Mouse (Mus musculus): ENCODE measurements at regions not wholly inside any gene's neighbourhood (a gene's known extent, or its start where the extent isn't known, plus 50 kb on each side); places are given as distances from the start of the nearest gene placed in this dataset.

DNA sequence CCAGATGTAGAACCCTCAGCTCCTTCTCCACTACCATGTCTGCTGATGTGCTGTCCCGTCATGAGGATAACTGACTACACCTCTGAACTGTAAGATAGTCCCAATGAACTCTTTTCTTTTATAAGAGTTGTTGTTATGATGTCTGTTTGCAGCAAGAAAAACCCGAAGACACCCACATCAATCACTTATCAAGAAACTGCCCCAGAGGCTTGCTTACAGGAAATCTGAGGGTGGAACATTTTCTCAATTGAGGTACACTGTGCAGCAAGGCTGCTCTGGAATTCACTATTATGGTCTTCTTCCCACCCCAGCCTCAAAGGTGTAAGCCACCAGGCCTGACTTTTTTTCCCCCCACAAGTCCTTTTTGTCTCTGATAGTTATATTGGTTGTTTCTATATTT is 125.8 kb downstream of the Nab1 start:
- WGBS, result 85% methylated on average over 2 of the region's 2 CpGs
- no peak overlapping the region for H3K4me3 ChIP-seq (ENCODE audit: low read depth, low read length)
- H3K27ac ChIP-seq (replicated peaks), result no peak overlapping the region
- no peaks in the 10 kb centered on the region for H3K4me1 ChIP-seq (replicated peaks; ENCODE audit: control insufficient read depth, insufficient read depth)
- no peak overlapping the region for H3K9ac ChIP-seq (ENCODE audit: low read length)
- TF ChIP-seq EP300 (optimal IDR thresholded peaks at IDR 0.05), result no peak
- TF ChIP-seq CTCF (IDR thresholded peaks at IDR 0.05; ENCODE audit: low read depth), result no peak
- H3K36me3 ChIP-seq (ENCODE audit: control insufficient read depth, insufficient read depth, low read length), result no peaks in the 10 kb centered on the region
- H3K4me2 ChIP-seq (replicated peaks; ENCODE audit: low read depth), result no peak overlapping the region
- H3K9me3 ChIP-seq (ENCODE audit: control insufficient read depth, low read length), result no peaks in the 10 kb centered on the region
- DNase-seq (ENCODE audit: low spot score), result no peak
- no peaks in the 10 kb centered on the region for H3K27me3 ChIP-seq (ENCODE audit: control insufficient read depth, insufficient read depth, low read length)
- no peak for ATAC-seq (ENCODE audit: low FRiP score, low TSS enrichment)

DNA sequence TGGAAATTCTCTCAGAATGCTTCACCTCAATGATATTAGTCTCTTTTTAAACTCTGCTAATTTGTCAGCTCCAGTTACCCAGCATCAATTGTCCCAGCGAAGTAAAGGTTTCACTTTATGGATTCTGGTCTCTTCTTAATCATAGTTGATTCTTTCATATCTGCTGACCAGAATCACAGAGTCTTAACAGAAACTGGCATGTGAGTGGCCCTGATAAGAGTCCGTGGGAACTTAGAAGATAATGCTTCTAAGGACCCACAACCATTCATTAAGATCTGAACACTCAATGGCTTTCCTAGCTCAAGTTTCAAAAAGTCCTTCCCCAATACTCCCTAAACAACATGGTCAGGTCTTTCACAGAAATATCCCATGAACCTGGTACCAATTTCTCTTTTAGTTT is 126.7 kb downstream of the Nab1 start:
- DNase-seq (ENCODE audit: low spot score), result no peak
- H3K4me2 ChIP-seq (replicated peaks; ENCODE audit: low read depth), result no peak overlapping the region
- no peak for ATAC-seq (ENCODE audit: low FRiP score, low TSS enrichment)
- no peak overlapping the region for H3K9ac ChIP-seq (ENCODE audit: low read length)
- H3K27me3 ChIP-seq (ENCODE audit: control insufficient read depth, insufficient read depth, low read length), result no peaks in the 10 kb centered on the region
- WGBS, result 80% methylated on average over 2 of the region's 2 CpGs
- H3K4me3 ChIP-seq (ENCODE audit: low read depth, low read length), result no peak overlapping the region
- H3K27ac ChIP-seq (replicated peaks), result no peak overlapping the region
- H3K9me3 ChIP-seq (ENCODE audit: control insufficient read depth, low read length), result no peaks in the 10 kb centered on the region
- TF ChIP-seq CTCF (IDR thresholded peaks at IDR 0.05; ENCODE audit: low read depth) (no peak), EP300 (optimal IDR thresholded peaks at IDR 0.05) (no peak)
- H3K4me1 ChIP-seq (replicated peaks; ENCODE audit: control insufficient read depth, insufficient read depth), result no peaks in the 10 kb centered on the region
- H3K36me3 ChIP-seq (ENCODE audit: control insufficient read depth, insufficient read depth, low read length), result no peaks in the 10 kb centered on the region

DNA sequence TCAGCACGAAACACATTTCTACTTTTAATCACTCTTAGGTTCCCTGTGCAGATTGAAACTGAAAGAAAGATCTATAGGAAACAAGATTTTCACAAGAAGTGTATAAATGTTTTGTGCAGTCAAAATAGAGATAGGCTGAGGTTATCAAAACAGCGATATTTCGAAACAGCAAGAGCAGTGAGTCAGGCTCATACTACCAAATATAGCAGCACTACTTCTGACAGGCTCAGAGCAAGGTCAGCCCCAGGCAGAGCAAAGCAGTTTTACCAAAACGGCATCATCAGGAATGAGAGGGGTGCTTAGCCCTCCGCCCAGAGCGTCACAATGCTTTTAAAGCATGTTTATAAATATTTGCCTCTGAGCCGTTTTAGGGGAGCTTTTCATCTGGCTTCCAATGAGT is 133.4 kb upstream of the Gls start:
- Histone ChIP-seq H3K9me3 (ENCODE audit: control insufficient read depth, low read length) (no peaks in the 10 kb centered on the region), H3K4me3 (ENCODE audit: low read depth, low read length) (no peak overlapping the region), H3K4me2 (replicated peaks; ENCODE audit: low read depth) (no peak overlapping the region), H3K27ac (replicated peaks) (no peak overlapping the region), H3K36me3 (ENCODE audit: control insufficient read depth, insufficient read depth, low read length) (no peaks in the 10 kb centered on the region), H3K9ac (ENCODE audit: low read length) (no peak overlapping the region), H3K27me3 (ENCODE audit: control insufficient read depth, insufficient read depth, low read length) (no peaks in the 10 kb centered on the region), H3K4me1 (replicated peaks; ENCODE audit: control insufficient read depth, insufficient read depth) (no peaks in the 10 kb centered on the region)
- TF ChIP-seq CTCF (IDR thresholded peaks at IDR 0.05; ENCODE audit: low read depth) (no peak), EP300 (optimal IDR thresholded peaks at IDR 0.05) (no peak)
- 40% methylated on average over 7 of the region's 7 CpGs for WGBS
- DNase-seq (ENCODE audit: low spot score), result no peak
- no peak for ATAC-seq (ENCODE audit: low FRiP score, low TSS enrichment)

DNA sequence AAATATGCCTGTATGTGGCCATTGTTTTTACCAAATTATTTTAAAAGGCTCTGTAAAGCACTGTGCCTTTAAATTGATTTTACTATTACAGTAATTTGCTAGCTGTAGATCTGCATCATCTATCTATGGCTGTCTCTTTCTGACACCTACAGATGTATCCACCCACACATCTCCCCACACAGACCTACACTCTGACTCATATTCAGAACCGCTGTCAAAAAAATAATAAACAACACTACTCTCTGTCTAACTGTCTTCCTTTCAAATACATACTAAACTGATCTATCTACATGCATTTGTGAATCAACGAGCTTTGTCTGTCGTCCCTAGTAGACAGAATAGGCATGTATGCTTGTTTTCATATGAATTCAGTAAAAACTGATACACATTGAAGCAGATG is 130.6 kb upstream of the Gls start:
- no peak for ATAC-seq (ENCODE audit: low FRiP score, low TSS enrichment)
- no peaks in the 10 kb centered on the region for H3K27me3 ChIP-seq (ENCODE audit: control insufficient read depth, insufficient read depth, low read length)
- H3K4me2 ChIP-seq (replicated peaks; ENCODE audit: low read depth), result no peak overlapping the region
- TF ChIP-seq CTCF (IDR thresholded peaks at IDR 0.05; ENCODE audit: low read depth) (no peak), EP300 (optimal IDR thresholded peaks at IDR 0.05) (no peak)
- no peak overlapping the region for H3K9ac ChIP-seq (ENCODE audit: low read length)
- 78% methylated on average over 3 of the region's 3 CpGs for WGBS
- no peaks in the 10 kb centered on the region for H3K4me1 ChIP-seq (replicated peaks; ENCODE audit: control insufficient read depth, insufficient read depth)
- H3K36me3 ChIP-seq (ENCODE audit: control insufficient read depth, insufficient read depth, low read length), result no peaks in the 10 kb centered on the region
- DNase-seq (ENCODE audit: low spot score), result no peak
- no peak overlapping the region for H3K4me3 ChIP-seq (ENCODE audit: low read depth, low read length)
- no peak overlapping the region for H3K27ac ChIP-seq (replicated peaks)
- H3K9me3 ChIP-seq (ENCODE audit: control insufficient read depth, low read length), result no peaks in the 10 kb centered on the region

DNA sequence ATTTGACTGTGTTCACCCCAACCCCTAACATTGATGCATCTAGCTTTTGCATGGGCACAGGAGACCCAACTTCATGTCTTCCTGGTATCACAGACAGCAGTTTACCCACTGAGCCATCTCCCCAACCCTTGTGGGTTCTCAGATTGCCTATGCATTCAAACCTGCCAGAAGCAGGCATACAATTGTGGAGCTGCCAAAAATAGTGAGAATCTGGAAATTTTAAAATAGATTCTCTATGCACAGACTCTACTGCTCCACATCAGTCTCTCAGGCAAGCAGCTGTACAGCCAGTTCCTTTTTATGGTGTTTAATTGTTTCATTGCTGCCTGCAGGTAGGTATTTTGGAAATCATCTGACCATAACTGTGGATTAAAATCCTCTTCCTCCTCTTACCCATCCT is 129.9 kb upstream of the Gls start:
- DNase-seq (ENCODE audit: low spot score), result no peak
- H3K27me3 ChIP-seq (ENCODE audit: control insufficient read depth, insufficient read depth, low read length), result no peaks in the 10 kb centered on the region
- H3K9me3 ChIP-seq (ENCODE audit: control insufficient read depth, low read length), result no peaks in the 10 kb centered on the region
- H3K4me2 ChIP-seq (replicated peaks; ENCODE audit: low read depth), result no peak overlapping the region
- H3K9ac ChIP-seq (ENCODE audit: low read length), result no peak overlapping the region
- no peak for TF ChIP-seq EP300 (optimal IDR thresholded peaks at IDR 0.05)
- no peak for TF ChIP-seq CTCF (IDR thresholded peaks at IDR 0.05; ENCODE audit: low read depth)
- no peak for ATAC-seq (ENCODE audit: low FRiP score, low TSS enrichment)
- no peak overlapping the region for H3K4me3 ChIP-seq (ENCODE audit: low read depth, low read length)
- H3K27ac ChIP-seq (replicated peaks), result no peak overlapping the region
- H3K36me3 ChIP-seq (ENCODE audit: control insufficient read depth, insufficient read depth, low read length), result no peaks in the 10 kb centered on the region
- H3K4me1 ChIP-seq (replicated peaks; ENCODE audit: control insufficient read depth, insufficient read depth), result no peaks in the 10 kb centered on the region

DNA sequence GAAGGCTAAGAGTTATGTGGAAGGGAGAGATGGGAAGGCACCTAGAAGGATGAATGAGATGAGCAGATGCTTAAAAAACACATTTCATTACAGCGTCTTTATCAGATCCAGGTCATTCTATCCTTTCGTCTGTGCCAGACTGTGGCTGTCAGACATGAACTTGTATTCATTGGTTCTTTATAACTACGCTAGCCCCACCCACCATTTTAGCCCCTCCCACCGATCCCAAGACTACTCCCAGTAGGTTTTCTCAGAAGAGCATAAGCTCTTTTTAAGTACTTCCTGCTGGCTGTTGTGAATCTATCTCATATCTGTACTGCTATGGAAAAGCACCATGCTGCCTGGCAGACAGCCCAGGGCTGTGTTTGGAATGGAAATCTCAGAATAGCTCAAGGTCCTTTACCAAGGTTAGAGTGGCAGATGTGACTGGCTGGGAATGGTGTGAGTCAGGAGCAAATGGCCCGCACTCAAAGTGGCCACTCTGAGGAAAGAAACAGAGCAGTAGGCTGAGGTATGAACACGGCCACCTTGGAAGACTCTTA is 121.1 kb upstream of the Gls start:
- DNase-seq (ENCODE audit: low spot score) (peak; percentile 50), ATAC-seq (ENCODE audit: low FRiP score, low TSS enrichment) (peak; percentile 74)

More for the DNA sequence above, 121.1 kb upstream of the Gls start:
- no peak overlapping the region for H3K27ac ChIP-seq (replicated peaks)
- no peaks in the 10 kb centered on the region for H3K27me3 ChIP-seq (ENCODE audit: control insufficient read depth, insufficient read depth, low read length)
- no peaks in the 10 kb centered on the region for H3K9me3 ChIP-seq (ENCODE audit: control insufficient read depth, low read length)
- H3K4me2 ChIP-seq (replicated peaks; ENCODE audit: low read depth), result no peak overlapping the region
- H3K4me3 ChIP-seq (ENCODE audit: low read depth, low read length), result no peak overlapping the region
- H3K36me3 ChIP-seq (ENCODE audit: control insufficient read depth, insufficient read depth, low read length), result no peaks in the 10 kb centered on the region
- 73% methylated on average over 6 of the region's 6 CpGs for WGBS
- TF ChIP-seq EP300 (optimal IDR thresholded peaks at IDR 0.05) (no peak), CTCF (IDR thresholded peaks at IDR 0.05; ENCODE audit: low read depth) (no peak)
- no peak overlapping the region for H3K9ac ChIP-seq (ENCODE audit: low read length)
- no peaks in the 10 kb centered on the region for H3K4me1 ChIP-seq (replicated peaks; ENCODE audit: control insufficient read depth, insufficient read depth)
